Mouse (Mus musculus) megakaryocyte, embryonic 14.5 days (primary cell): Measurements from ENCODE around the gene Hist1h4a.

Experiments used
- FLI1 ChIP-seq: IDR thresholded peaks from 2 replicates; pipeline ENCODE4 v1.6.1; 2012; ENCODE audit warnings: low read length, inconsistent platforms, mixed read lengths
- GATA1 ChIP-seq: IDR thresholded peaks from 3 replicates; pipeline ENCODE4 v1.6.1; 2012; ENCODE audit warnings: mixed read lengths, low read length, inconsistent platforms, borderline replicate concordance

DNA sequence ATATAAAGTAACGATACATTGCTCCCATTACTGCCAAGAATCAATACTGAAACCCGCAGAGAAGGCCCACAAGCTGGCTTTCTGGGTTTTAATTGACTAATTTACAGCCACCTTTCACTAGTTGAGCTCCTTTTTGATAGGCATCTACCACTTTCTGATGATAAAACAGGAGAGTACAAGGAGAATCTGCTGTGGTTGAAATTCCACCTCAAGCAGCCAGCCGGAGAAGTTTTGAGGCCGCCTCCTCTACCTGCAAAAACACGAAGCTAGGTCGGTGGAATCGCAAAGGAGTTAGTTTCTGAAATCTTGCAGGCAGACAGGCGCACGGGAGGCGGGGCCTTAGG, 2.2 kb upstream of the Hist1h4a start:
- TF ChIP-seq GATA1 (no peak), FLI1 (no peak)
